Mouse (Mus musculus): Measurements from ENCODE around the gene Vezf1. TPM values are rescaled to one million over a fixed set of nuclear protein-coding genes. Genes with fewer than 3 reads are reported as not detected.

The Vezf1 gene
- total and polyA plus RNA-seq, 3 experiments = 7.4 to 11.4 (median 9.8) TPM

DNA sequence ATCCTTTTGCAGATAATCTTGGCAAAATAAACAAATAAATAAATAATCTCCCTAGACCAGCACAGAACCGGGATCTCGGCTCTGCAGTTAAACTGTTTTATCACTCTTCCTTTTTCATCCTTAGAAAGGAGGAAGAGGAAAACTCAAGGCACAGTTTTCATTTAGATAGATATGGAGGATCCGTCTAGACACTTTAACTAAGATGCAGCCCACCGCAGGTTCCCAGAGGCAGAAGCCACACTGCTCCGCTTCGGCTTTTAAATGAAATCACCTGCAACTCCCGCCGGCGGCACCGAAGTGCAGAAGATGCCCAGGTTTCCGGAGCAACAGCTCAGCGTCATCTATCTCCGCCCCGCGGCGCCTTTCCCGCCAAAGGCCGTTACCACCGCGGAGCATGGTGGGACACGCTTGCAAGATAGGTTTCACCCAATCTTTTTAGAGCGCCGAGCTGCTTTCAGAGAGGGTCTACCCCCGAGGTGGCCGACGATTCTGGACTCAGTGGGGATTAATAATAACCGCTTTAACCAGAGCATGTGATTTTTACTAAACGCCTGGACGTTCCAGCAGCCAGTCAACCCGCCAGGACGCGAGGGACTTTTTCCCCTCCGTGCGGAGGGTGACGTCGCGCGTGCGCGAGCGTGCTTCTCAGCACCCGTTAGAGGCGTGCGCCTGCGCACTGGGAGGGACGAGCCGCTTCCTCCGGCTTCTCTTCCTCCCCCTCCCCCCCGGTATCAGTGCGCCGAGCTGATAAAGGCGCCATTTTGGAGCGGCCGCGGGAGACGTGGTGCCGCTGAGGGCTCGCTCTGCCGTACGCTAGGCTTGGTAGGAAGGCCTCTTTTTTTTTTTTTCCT, 20.9 kb upstream of the Vezf1 start, which contains the start of gene Srsf1:
Gene Srsf1, plus strand, starts transcription at position 430 of the 851 bp plus-strand sequence.
- Histone ChIP-seq H3K9me3 (replicated peaks; ENCODE audit: low read length) (no peaks in the 10 kb centered on the region), H3K27me3 (replicated peaks) (no peaks in the 10 kb centered on the region), H3K36me3 (replicated peaks in 1 of 2; ENCODE audit: control insufficient read depth in 1 of 2, insufficient read depth in 1 of 2, low read length in 1 of 2) (peaks cover 20 to 38% of the 10 kb centered on the region in 2 experiments), H3K4me3 (replicated peaks in 1 of 3; ENCODE audit: low read depth in 2 of 3, low read length in 2 of 3, poor library complexity in 1 of 3) (peak within 1 kb of the TSS; percentile 77 to 100 (median 88)), H3K9ac (ENCODE audit: insufficient read depth, low read depth) (peak within 1 kb of the TSS; percentile 99), H3K27ac (ENCODE audit: insufficient read depth, low read depth) (peak within 1 kb of the TSS; percentile 95), H3K4me2 (ENCODE audit: insufficient read depth, low read depth, poor library complexity, severe bottlenecking) (peak within 1 kb of the TSS; percentile 48), H3K79me2 (replicated peaks; ENCODE audit: control insufficient read depth, extremely low read depth, insufficient read depth, poor library complexity, severe bottlenecking) (peaks cover 52% of the 10 kb centered on the region), H3K4me1 (ENCODE audit: control insufficient read depth in 1 of 2, insufficient read depth in 2 of 2) (peaks cover 2 to 45% of the 10 kb centered on the region in 2 experiments; a peak in 3 of 4 replicates)
- no peak for TF ChIP-seq MYC (IDR thresholded peaks at IDR 0.05; ENCODE audit: low read depth, low read length)
- no peak for TF ChIP-seq NRF1 (IDR thresholded peaks at IDR 0.05; ENCODE audit: low read depth, low read length)
- TF ChIP-seq E2F4 (IDR thresholded peaks at IDR 0.05; ENCODE audit: insufficient replicate concordance, low read depth, low read length) = no peak
- TF ChIP-seq ZNF384 (IDR thresholded peaks at IDR 0.05; ENCODE audit: low read depth, low read length) = no peak
- TF ChIP-seq PAX5 (IDR thresholded peaks at IDR 0.05; ENCODE audit: low read length) = no peak
- no peak for TF ChIP-seq RCOR1 (conservative IDR thresholded peaks at IDR 0.05; ENCODE audit: low read depth, low read length)
- TF ChIP-seq MXI1 (IDR thresholded peaks at IDR 0.05; ENCODE audit: low read depth, low read length) = no peak
- TF ChIP-seq SIN3A (IDR thresholded peaks at IDR 0.05; ENCODE audit: low read length) = no peak
- no peak for TF ChIP-seq ZC3H11A (IDR thresholded peaks at IDR 0.05; ENCODE audit: low read depth, low read length)
- peak; percentile 96; the same call in 1 of the 2 replicates for TF ChIP-seq TBP (conservative IDR thresholded peaks at IDR 0.05; ENCODE audit: low read depth, low read length)
- peak; percentile 94 for TF ChIP-seq POLR2A (IDR thresholded peaks at IDR 0.05; ENCODE audit: low read depth, low read length)
- no peak for TF ChIP-seq MAZ (IDR thresholded peaks at IDR 0.05; ENCODE audit: low read depth, low read length)
- TF ChIP-seq USF2 (conservative IDR thresholded peaks at IDR 0.05; ENCODE audit: low read depth, low read length) = peak; percentile 24; the same call in 1 of the 2 replicates
- no peak for TF ChIP-seq IRF4 (IDR thresholded peaks at IDR 0.05; ENCODE audit: low read depth, low read length)
- peak; percentile 99 for DNase-seq (ENCODE audit: extremely low read depth)
- dilution Hi-C loops (cut with MboI; ENCODE audit: extremely low pct_ligation_motif_present, extremely low pct_unique_long_range_greater_than_20kb, low sequenced_read_pairs) = no loop called here
- in situ Hi-C loops (cut with MboI; ENCODE audit: low pct_ligation_motif_present, low pct_unique_long_range_greater_than_20kb, low sequenced_read_pairs) = loop anchor here (5.0 kb wide), 1 partner anchor 60 kb away; the partner anchor contains the start of gene Dynll2

DNA sequence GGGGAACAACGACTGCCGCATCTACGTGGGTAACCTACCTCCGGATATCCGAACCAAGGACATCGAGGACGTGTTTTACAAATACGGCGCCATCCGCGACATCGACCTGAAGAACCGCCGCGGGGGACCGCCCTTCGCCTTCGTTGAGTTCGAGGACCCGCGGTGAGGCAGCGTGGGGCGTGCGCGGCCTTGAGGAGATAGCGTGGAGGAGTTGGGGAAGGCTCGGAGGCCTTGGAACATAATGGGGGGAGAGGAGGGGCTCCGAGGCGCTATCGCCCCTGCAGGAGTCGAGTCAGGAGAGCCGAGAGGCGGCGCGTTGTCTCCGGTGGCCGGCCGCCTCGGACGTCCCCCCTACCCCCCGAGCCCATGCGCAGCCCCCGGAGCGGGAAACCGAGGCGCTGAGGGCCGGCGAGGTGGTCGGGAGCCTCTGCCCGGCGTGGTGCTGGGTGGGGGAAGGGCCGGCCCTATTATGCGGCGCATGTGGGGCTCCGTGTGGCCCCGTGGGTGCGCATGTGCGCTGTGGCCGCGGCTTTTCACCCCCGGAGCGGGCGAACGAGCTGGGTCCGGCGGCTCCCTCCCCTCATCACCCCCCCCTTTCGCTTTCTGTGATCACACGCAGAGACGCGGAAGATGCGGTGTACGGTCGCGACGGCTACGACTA, 20.1 kb upstream of the Vezf1 start:
- H3K36me3 ChIP-seq (replicated peaks in 1 of 2; ENCODE audit: control insufficient read depth in 1 of 2, insufficient read depth in 1 of 2, low read length in 1 of 2) = peaks cover 25 to 42% of the 10 kb centered on the region in 2 experiments
- H3K4me2 ChIP-seq (ENCODE audit: insufficient read depth, low read depth, poor library complexity, severe bottlenecking) = no peak overlapping the region

More for the DNA sequence above, 20.1 kb upstream of the Vezf1 start:
- Histone ChIP-seq H3K9ac (ENCODE audit: insufficient read depth, low read depth) (peak overlapping the region; percentile 99), H3K79me2 (replicated peaks; ENCODE audit: control insufficient read depth, extremely low read depth, insufficient read depth, poor library complexity, severe bottlenecking) (peaks cover 56% of the 10 kb centered on the region), H3K27me3 (replicated peaks) (no peaks in the 10 kb centered on the region), H3K4me1 (ENCODE audit: control insufficient read depth in 1 of 2, insufficient read depth in 2 of 2) (peaks cover 2 to 54% of the 10 kb centered on the region in 2 experiments; a peak in 3 of 4 replicates), H3K27ac (ENCODE audit: insufficient read depth, low read depth) (peak overlapping the region; percentile 95), H3K4me3 (replicated peaks in 1 of 3; ENCODE audit: low read depth in 2 of 3, low read length in 2 of 3, poor library complexity in 1 of 3) (peak overlapping the region; percentile 77 to 100 (median 88)), H3K9me3 (replicated peaks; ENCODE audit: low read length) (no peaks in the 10 kb centered on the region)
- peak; percentile 66 for DNase-seq (ENCODE audit: extremely low read depth)
- dilution Hi-C loops (cut with MboI; ENCODE audit: extremely low pct_ligation_motif_present, extremely low pct_unique_long_range_greater_than_20kb, low sequenced_read_pairs) (no loop called here), in situ Hi-C loops (cut with MboI; ENCODE audit: low pct_ligation_motif_present, low pct_unique_long_range_greater_than_20kb, low sequenced_read_pairs) (loop anchor here (5.0 kb wide), 1 partner anchor 61 kb away; the partner anchor contains the start of gene Dynll2)
- TF ChIP-seq NELFE (IDR thresholded peaks at IDR 0.05; ENCODE audit: low read depth, low read length) (no peak), POLR2A (IDR thresholded peaks at IDR 0.05; ENCODE audit: low read depth, low read length) (peak; percentile 8; the same call in 1 of the 2 replicates)
